Mouse (Mus musculus) ES-Bruce4 (cell line): Measurements from ENCODE around the gene Egln2. TPM values are rescaled to one million over a fixed set of nuclear protein-coding genes. Genes with fewer than 3 reads are reported as not detected.
A peak's percentile ranks its signal among the peaks of the same experiment; 100 is the strongest.

ENCODE experiments used
- H3K27ac ChIP-seq: 2 replicates; pipeline ENCODE4 v1.5.1; 2012; ENCODE audit warnings: low read length, inconsistent platforms; ENCODE audit not compliant: insufficient read depth
- H3K27me3 ChIP-seq: 2 replicates; pipeline ENCODE4 v1.6.1; 2012; ENCODE audit warnings: mild to moderate bottlenecking, low read length, inconsistent platforms; ENCODE audit not compliant: control insufficient read depth, poor library complexity, insufficient read depth, severe bottlenecking
- H3K36me3 ChIP-seq: 2 replicates; pipeline ENCODE4 v1.6.1; 2012; ENCODE audit warnings: inconsistent platforms, mild to moderate bottlenecking, low read length, moderate library complexity; ENCODE audit not compliant: control insufficient read depth, poor library complexity, insufficient read depth, severe bottlenecking
- H3K4me1 ChIP-seq: one replicate; pipeline ENCODE4 v1.8.1; 2011; ENCODE audit warnings: low read length; ENCODE audit not compliant: control insufficient read depth, insufficient read depth
- H3K4me3 ChIP-seq: 2 replicates; pipeline ENCODE4 v1.5.1; 2011; ENCODE audit warnings: low read depth, mild to moderate bottlenecking, low read length
- H3K9ac ChIP-seq: 2 replicates; pipeline ENCODE4 v1.6.1; 2012; ENCODE audit warnings: low read depth, mild to moderate bottlenecking, inconsistent platforms; ENCODE audit not compliant: poor library complexity, severe bottlenecking
- H3K9me3 ChIP-seq: replicated peaks from 2 replicates; pipeline ENCODE4 v1.6.1; 2012; ENCODE audit warnings: mild to moderate bottlenecking, low read length, inconsistent platforms; ENCODE audit not compliant: control insufficient read depth, poor library complexity, insufficient read depth, severe bottlenecking
- CTCF ChIP-seq: IDR thresholded peaks from one replicate; pipeline ENCODE4 v1.8.1; 2011; ENCODE audit warnings: low read depth, low read length
- EP300 ChIP-seq: IDR thresholded peaks from 2 replicates; pipeline ENCODE4 v1.6.1; 2011; ENCODE audit warnings: low read depth, low read length; ENCODE audit not compliant: insufficient read depth
- POLR2A ChIP-seq: IDR thresholded peaks from one replicate; pipeline ENCODE4 v1.8.1; 2011; ENCODE audit warnings: low read length; ENCODE audit not compliant: insufficient read depth
- polyA plus RNA-seq: library from polyadenylated mRNA; stranded (reverse); fragments of >200 nt; gene quantifications from 2 replicates; pipeline ENCODE4 v1.2.4, GENCODE M21; 2011; ENCODE audit warnings: low read depth; ENCODE audit not compliant: missing spikeins, insufficient read depth, insufficient read length

Gene Egln2
- polyA plus RNA-seq, 1 experiment = 22.3 TPM

- no peak for TF ChIP-seq EP300
- peak; percentile 61 for TF ChIP-seq POLR2A
- no peaks in the 10 kb centered on the region for H3K27me3 ChIP-seq
- H3K9ac ChIP-seq = peak within 1 kb of the TSS; percentile 73
- H3K36me3 ChIP-seq = no peaks in the 10 kb centered on the region
- H3K4me3 ChIP-seq = peak within 1 kb of the TSS; percentile 81
- H3K9me3 ChIP-seq = no peaks in the 10 kb centered on the region
- H3K4me1 ChIP-seq = peaks cover 3% of the 10 kb centered on the region
- peak within 1 kb of the TSS; percentile 66 for H3K27ac ChIP-seq
Observed at GRCm38 (mm10) chr7:27178324-27179216, 12.0 kb upstream of the Egln2 start, which contains the start of gene Rab4b. TSS of gene Rab4b (minus strand) at chr7:27178896.

- peak overlapping the region; percentile 73 for H3K9ac ChIP-seq
- no peaks in the 10 kb centered on the region for H3K27me3 ChIP-seq
Observed at GRCm38 (mm10) chr7:27177942-27178323, 11.3 kb upstream of the Egln2 start.

GRCm38 (mm10) chr7:27174896-27175295 lies 8.3 kb upstream of the Egln2 start:
- Histone ChIP-seq H3K4me1 (peaks cover 5% of the 10 kb centered on the region), H3K9ac (no peak overlapping the region), H3K27ac (no peak overlapping the region), H3K27me3 (no peaks in the 10 kb centered on the region), H3K9me3 (no peaks in the 10 kb centered on the region), H3K4me3 (no peak overlapping the region), H3K36me3 (no peaks in the 10 kb centered on the region)
- TF ChIP-seq CTCF = no peak
- TF ChIP-seq EP300 = no peak
- TF ChIP-seq POLR2A = no peak

More at GRCm38 (mm10) chr7:27177942-27178323, 11.3 kb upstream of the Egln2 start:
- TF ChIP-seq CTCF (no peak), EP300 (no peak), POLR2A (no peak)
- peaks cover 3% of the 10 kb centered on the region for H3K4me1 ChIP-seq
- no peaks in the 10 kb centered on the region for H3K36me3 ChIP-seq
- H3K27ac ChIP-seq = peak overlapping the region; percentile 59
- H3K4me3 ChIP-seq = peak overlapping the region; percentile 73
- H3K9me3 ChIP-seq = no peaks in the 10 kb centered on the region

- Histone ChIP-seq H3K36me3 (no peaks in the 10 kb centered on the region), H3K9me3 (no peaks in the 10 kb centered on the region), H3K27ac (no peak overlapping the region), H3K4me1 (peaks cover 5% of the 10 kb centered on the region), H3K27me3 (no peaks in the 10 kb centered on the region), H3K4me3 (no peak overlapping the region), H3K9ac (no peak overlapping the region)
- TF ChIP-seq EP300 (no peak), POLR2A (no peak), CTCF (no peak)
Observed at GRCm38 (mm10) chr7:27174496-27174895, 7.9 kb upstream of the Egln2 start.

- Histone ChIP-seq H3K4me1 (peaks cover 5% of the 10 kb centered on the region), H3K27me3 (no peaks in the 10 kb centered on the region), H3K4me3 (no peak overlapping the region), H3K9me3 (no peaks in the 10 kb centered on the region), H3K9ac (no peak overlapping the region), H3K27ac (no peak overlapping the region), H3K36me3 (no peaks in the 10 kb centered on the region)
- no peak for TF ChIP-seq CTCF
- no peak for TF ChIP-seq POLR2A
- TF ChIP-seq EP300 = no peak
Observed at GRCm38 (mm10) chr7:27170981-27171380, 4.4 kb upstream of the Egln2 start.

GRCm38 (mm10) chr7:27168371-27168770 lies 1.8 kb upstream of the Egln2 start:
- no peaks in the 10 kb centered on the region for H3K27me3 ChIP-seq
- H3K4me3 ChIP-seq = no peak overlapping the region
- H3K9ac ChIP-seq = no peak overlapping the region
- H3K27ac ChIP-seq = no peak overlapping the region
- TF ChIP-seq CTCF = no peak
- TF ChIP-seq EP300 = no peak
- TF ChIP-seq POLR2A = no peak
- H3K9me3 ChIP-seq = no peaks in the 10 kb centered on the region
- H3K36me3 ChIP-seq = no peaks in the 10 kb centered on the region
- H3K4me1 ChIP-seq = peaks cover 2% of the 10 kb centered on the region
